Mouse (Mus musculus): ENCODE measurements around the gene Mylk.

- no peak for TF ChIP-seq CTCF (conservative IDR thresholded peaks at IDR 0.05 in 1 of 2, IDR thresholded peaks at IDR 0.05 in 1 of 2; ENCODE audit: low read depth in 2 of 2, low read length in 2 of 2)
- no peak for TF ChIP-seq JUND (conservative IDR thresholded peaks at IDR 0.05; ENCODE audit: low read depth, low read length)
- TF ChIP-seq EP300 (IDR thresholded peaks at IDR 0.05; ENCODE audit: low read length) = no peak
- no peak for TF ChIP-seq ETS1 (conservative IDR thresholded peaks at IDR 0.05; ENCODE audit: low read depth, low read length)
- TF ChIP-seq TBP (conservative IDR thresholded peaks at IDR 0.05; ENCODE audit: low read depth, low read length) = no peak
- TF ChIP-seq NELFE (IDR thresholded peaks at IDR 0.05; ENCODE audit: low read depth, low read length) = no peak
- no peak for TF ChIP-seq POLR2A (IDR thresholded peaks at IDR 0.05; ENCODE audit: low read depth, low read length)
- no peak for TF ChIP-seq IRF4 (IDR thresholded peaks at IDR 0.05; ENCODE audit: low read depth, low read length)
These were observed 109.1 kb downstream of the Mylk start for GRCm38 (mm10) chr16:34854066-34854465.

Measured in CH12.LX (cell line).